Mouse (Mus musculus): ENCODE measurements at regions not wholly inside any gene's neighbourhood (a gene's known extent, or its start where the extent isn't known, plus 50 kb on each side); places are given as distances from the start of the nearest gene placed in this dataset.

DNA sequence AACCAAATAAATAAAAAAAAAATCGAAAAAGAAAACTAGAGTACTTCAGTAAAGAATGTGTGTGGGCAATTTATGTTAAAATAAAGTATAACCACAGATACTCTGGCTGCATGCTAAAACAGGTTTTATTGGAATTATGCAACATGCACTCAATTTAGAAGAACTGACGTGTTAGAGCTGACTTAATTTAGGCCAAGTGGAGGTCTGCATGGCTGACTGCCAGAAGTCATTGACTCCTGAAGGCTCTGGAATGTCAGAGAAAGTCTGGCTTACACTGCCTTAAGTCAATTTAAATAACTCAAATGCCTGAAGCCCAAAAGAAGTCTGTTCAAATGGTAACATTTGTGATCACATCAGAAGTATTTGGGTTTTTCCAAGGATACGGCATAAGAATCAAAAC is 198.1 kb upstream of the Gm10192 start:
- 32% methylated on average over 3 of the region's 3 CpGs for WGBS
- DNase-seq, result peak; percentile 72
- TF ChIP-seq CTCF (conservative IDR thresholded peaks at IDR 0.05; ENCODE audit: insufficient read depth, insufficient read length, low read depth, low read length) (no peak), POLR2A (IDR thresholded peaks at IDR 0.05; ENCODE audit: low read depth, low read length) (no peak)

DNA sequence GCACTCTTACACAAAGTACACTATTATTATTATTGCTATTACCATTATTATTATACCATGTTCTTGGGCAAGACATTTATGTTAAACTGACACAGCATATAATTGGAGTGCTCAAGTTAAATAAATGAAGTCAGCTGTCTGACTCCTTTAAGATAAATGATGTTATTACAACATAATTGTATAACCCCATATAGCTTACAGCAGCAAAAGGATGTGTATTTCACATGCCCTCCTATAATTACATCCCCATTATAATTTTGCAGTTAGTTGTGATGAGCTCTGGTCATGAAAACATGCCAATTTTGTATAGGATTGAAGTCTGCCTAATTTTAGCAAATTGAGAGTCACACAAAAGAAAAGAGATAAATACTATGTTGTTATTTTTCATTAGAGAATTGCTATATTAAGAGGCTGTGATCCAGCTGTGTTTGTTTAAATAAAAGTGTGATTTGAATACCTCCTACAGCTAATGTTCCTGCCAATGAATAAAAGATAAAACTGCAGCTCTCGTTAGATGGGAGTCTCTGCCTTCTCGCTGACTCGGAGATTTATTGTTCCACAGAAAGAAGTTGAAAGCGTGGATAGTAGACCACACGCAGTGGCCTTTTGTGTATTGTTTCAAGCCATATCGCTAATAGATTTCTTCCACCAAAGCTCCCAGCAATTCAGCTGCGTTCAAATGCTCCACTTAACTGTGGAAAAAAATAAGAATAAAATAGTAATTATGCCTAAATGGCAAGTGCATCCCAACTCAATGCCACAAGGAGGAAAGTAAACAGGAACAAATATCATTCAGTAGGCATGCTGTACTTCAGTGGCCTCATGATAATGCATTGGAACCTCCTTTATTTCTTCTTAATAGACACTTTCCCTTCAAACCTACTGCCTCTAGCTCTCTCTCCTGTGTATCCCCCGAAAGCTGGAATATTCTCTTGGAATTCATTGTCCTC is 194.9 kb upstream of the Gm10192 start:
- no peaks in the 10 kb centered on the region for H3K36me3 ChIP-seq (ENCODE audit: control insufficient read depth, insufficient read depth, low read length)
- no peak overlapping the region for H3K4me3 ChIP-seq (ENCODE audit: insufficient read depth, low read depth, low read length)
- H3K4me1 ChIP-seq (ENCODE audit: control insufficient read depth, insufficient read depth, low read length), result no peaks in the 10 kb centered on the region
- 56% methylated on average over 8 of the region's 8 CpGs for WGBS
- TF ChIP-seq POLR2A (IDR thresholded peaks at IDR 0.05; ENCODE audit: low read depth, low read length) (no peak), CTCF (conservative IDR thresholded peaks at IDR 0.05; ENCODE audit: insufficient read depth, insufficient read length, low read depth, low read length) (no peak)
- no peak overlapping the region for H3K27ac ChIP-seq (ENCODE audit: insufficient read depth, low read depth, low read length)
- no peaks in the 10 kb centered on the region for H3K27me3 ChIP-seq (replicated peaks; ENCODE audit: control insufficient read depth, insufficient read depth, low read length)
- no peak for DNase-seq

More for the DNA sequence above, 198.1 kb upstream of the Gm10192 start:
- H3K4me1 ChIP-seq (ENCODE audit: control insufficient read depth, insufficient read depth, low read length), result no peaks in the 10 kb centered on the region
- H3K27me3 ChIP-seq (replicated peaks; ENCODE audit: control insufficient read depth, insufficient read depth, low read length), result no peaks in the 10 kb centered on the region
- H3K27ac ChIP-seq (ENCODE audit: insufficient read depth, low read depth, low read length), result no peak overlapping the region
- H3K4me3 ChIP-seq (ENCODE audit: insufficient read depth, low read depth, low read length), result no peak overlapping the region
- no peaks in the 10 kb centered on the region for H3K36me3 ChIP-seq (ENCODE audit: control insufficient read depth, insufficient read depth, low read length)

DNA sequence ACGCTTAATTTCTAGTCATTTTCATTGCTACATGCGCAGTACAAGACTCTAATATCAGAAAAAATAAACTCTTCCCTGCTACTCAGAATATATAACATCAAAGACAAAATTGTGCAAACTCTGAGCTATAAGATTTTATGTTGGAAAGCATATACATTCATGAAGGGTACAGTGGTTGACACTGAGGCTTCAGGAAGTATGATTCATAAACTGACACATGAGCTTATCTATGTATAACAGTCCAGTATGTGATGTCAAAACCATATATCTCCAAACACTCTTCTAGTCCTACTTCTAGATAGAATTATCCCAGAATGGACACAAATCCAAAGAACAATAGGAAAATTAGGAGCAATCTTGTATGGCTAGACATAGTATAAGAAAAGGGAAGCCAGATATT is 177.5 kb upstream of the Gm10192 start:
- H3K4me3 ChIP-seq (ENCODE audit: insufficient read depth, low read depth, low read length), result no peak overlapping the region
- no peaks in the 10 kb centered on the region for H3K4me1 ChIP-seq (ENCODE audit: control insufficient read depth, insufficient read depth, low read length)
- no peaks in the 10 kb centered on the region for H3K36me3 ChIP-seq (ENCODE audit: control insufficient read depth, insufficient read depth, low read length)
- WGBS, result 93% methylated on average over 2 of the region's 2 CpGs
- TF ChIP-seq POLR2A (IDR thresholded peaks at IDR 0.05; ENCODE audit: low read depth, low read length), result no peak
- TF ChIP-seq CTCF (conservative IDR thresholded peaks at IDR 0.05; ENCODE audit: insufficient read depth, insufficient read length, low read depth, low read length), result no peak
- no peaks in the 10 kb centered on the region for H3K27me3 ChIP-seq (replicated peaks; ENCODE audit: control insufficient read depth, insufficient read depth, low read length)
- DNase-seq, result no peak
- H3K27ac ChIP-seq (ENCODE audit: insufficient read depth, low read depth, low read length), result no peak overlapping the region

DNA sequence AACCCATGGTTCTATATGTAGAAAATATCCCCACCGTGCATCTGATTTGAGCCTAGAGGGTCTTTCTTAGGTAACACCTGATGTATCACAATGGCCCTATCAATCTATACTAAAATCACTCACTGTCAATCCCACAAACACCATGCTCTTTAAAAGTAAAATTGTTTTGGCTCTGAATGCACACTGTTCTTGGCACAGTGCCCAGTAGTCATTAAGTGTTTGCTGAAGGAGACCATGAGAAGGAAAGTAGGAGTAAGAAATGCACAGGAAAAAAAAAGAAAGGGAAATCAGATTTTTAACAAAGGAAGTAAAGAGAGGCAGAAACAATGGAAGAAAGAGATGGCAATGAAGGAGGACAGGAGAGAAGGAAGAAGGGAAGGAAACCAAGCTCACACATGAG is 175.0 kb upstream of the Gm10192 start:
- Histone ChIP-seq H3K27me3 (replicated peaks; ENCODE audit: control insufficient read depth, insufficient read depth, low read length) (no peaks in the 10 kb centered on the region), H3K36me3 (ENCODE audit: control insufficient read depth, insufficient read depth, low read length) (no peaks in the 10 kb centered on the region), H3K27ac (ENCODE audit: insufficient read depth, low read depth, low read length) (no peak overlapping the region), H3K4me3 (ENCODE audit: insufficient read depth, low read depth, low read length) (no peak overlapping the region), H3K4me1 (ENCODE audit: control insufficient read depth, insufficient read depth, low read length) (no peaks in the 10 kb centered on the region)
- TF ChIP-seq POLR2A (IDR thresholded peaks at IDR 0.05; ENCODE audit: low read depth, low read length), result no peak
- no peak for TF ChIP-seq CTCF (conservative IDR thresholded peaks at IDR 0.05; ENCODE audit: insufficient read depth, insufficient read length, low read depth, low read length)
- WGBS, result 60% methylated on average over 1 of the region's 1 CpGs
- peak; percentile 15 for DNase-seq

DNA sequence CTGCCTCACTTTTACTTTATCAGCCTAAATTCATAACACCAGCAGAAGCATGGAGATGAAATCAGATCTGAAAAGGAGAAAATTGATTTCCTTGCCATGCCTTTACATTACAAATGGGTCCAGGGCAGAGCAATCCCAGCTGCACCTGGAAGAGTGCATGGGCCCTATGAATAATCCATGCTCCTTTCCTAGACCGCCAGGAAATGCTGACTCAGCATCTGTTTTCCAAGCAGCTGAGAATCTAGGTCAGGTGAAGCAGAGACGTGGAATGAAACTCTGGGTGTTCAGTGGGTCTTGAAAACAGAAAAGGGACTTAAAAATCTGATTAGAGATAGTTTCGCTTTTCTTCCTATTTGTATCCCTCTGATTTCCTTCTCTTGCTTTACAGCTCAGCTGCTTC is 163.8 kb upstream of the Gm10192 start:
- no peak for DNase-seq
- no peak overlapping the region for H3K27ac ChIP-seq (ENCODE audit: insufficient read depth, low read depth, low read length)
- H3K27me3 ChIP-seq (replicated peaks; ENCODE audit: control insufficient read depth, insufficient read depth, low read length), result no peaks in the 10 kb centered on the region
- TF ChIP-seq CTCF (conservative IDR thresholded peaks at IDR 0.05; ENCODE audit: insufficient read depth, insufficient read length, low read depth, low read length) (no peak), POLR2A (IDR thresholded peaks at IDR 0.05; ENCODE audit: low read depth, low read length) (no peak)
- no peak overlapping the region for H3K4me3 ChIP-seq (ENCODE audit: insufficient read depth, low read depth, low read length)
- 63% methylated on average over 3 of the region's 3 CpGs for WGBS
- no peaks in the 10 kb centered on the region for H3K4me1 ChIP-seq (ENCODE audit: control insufficient read depth, insufficient read depth, low read length)
- H3K36me3 ChIP-seq (ENCODE audit: control insufficient read depth, insufficient read depth, low read length), result no peaks in the 10 kb centered on the region

DNA sequence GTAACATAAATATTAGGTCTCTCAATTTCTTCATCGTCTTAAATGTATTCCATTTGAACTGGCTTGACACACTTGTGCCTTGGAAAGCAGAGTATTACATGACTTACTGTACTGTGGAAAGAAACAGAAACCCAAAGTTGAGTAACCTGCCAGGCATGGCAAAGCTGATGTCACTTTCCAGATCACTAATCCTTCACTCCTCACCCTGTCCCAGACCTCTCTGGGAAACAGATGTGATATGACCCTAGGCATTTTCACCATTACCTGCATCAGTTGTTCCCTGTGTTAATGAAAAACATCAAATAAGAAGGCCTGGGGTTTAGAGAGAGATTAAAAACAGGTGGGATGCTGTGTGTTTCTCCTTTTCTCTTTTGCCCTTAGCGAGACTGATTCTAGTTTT is 161.4 kb upstream of the Gm10192 start:
- Histone ChIP-seq H3K4me3 (ENCODE audit: insufficient read depth, low read depth, low read length) (no peak overlapping the region), H3K27me3 (replicated peaks; ENCODE audit: control insufficient read depth, insufficient read depth, low read length) (no peaks in the 10 kb centered on the region), H3K36me3 (ENCODE audit: control insufficient read depth, insufficient read depth, low read length) (no peaks in the 10 kb centered on the region), H3K4me1 (ENCODE audit: control insufficient read depth, insufficient read depth, low read length) (no peaks in the 10 kb centered on the region), H3K27ac (ENCODE audit: insufficient read depth, low read depth, low read length) (no peak overlapping the region)
- DNase-seq, result no peak
- WGBS, result 36% methylated on average over 2 of the region's 2 CpGs
- TF ChIP-seq POLR2A (IDR thresholded peaks at IDR 0.05; ENCODE audit: low read depth, low read length), result no peak
- no peak for TF ChIP-seq CTCF (conservative IDR thresholded peaks at IDR 0.05; ENCODE audit: insufficient read depth, insufficient read length, low read depth, low read length)

DNA sequence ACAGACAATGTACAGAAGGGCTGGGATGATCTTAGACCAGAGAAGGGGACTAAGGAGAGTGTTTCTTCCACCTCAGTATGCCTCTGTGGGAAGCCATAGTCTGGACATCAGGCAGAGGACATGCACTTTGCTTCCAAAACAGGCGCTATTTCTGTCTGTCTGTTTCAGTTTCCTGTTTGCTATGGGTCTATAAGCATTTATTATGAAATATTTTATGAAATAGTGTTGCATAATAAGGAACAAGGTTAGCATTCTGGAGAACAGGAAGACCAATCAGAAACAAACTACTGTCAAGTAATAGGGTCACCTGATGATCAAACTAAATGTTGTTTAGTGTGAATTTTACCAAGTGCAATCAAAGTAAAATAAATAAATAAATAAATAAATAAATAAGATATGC is 160.4 kb upstream of the Gm10192 start:
- no peak for DNase-seq
- Histone ChIP-seq H3K4me1 (ENCODE audit: control insufficient read depth, insufficient read depth, low read length) (no peaks in the 10 kb centered on the region), H3K4me3 (ENCODE audit: insufficient read depth, low read depth, low read length) (no peak overlapping the region), H3K36me3 (ENCODE audit: control insufficient read depth, insufficient read depth, low read length) (no peaks in the 10 kb centered on the region), H3K27ac (ENCODE audit: insufficient read depth, low read depth, low read length) (no peak overlapping the region), H3K27me3 (replicated peaks; ENCODE audit: control insufficient read depth, insufficient read depth, low read length) (no peaks in the 10 kb centered on the region)
- 80% methylated on average over 1 of the region's 1 CpGs for WGBS
- TF ChIP-seq CTCF (conservative IDR thresholded peaks at IDR 0.05; ENCODE audit: insufficient read depth, insufficient read length, low read depth, low read length), result no peak
- no peak for TF ChIP-seq POLR2A (IDR thresholded peaks at IDR 0.05; ENCODE audit: low read depth, low read length)

All from kidney, adult 2 months (tissue).